Mouse (Mus musculus): ENCODE results near the gene Tmod3.
A peak's percentile ranks its signal among the peaks of the same experiment; 100 is the strongest.
"Not testable (repeated sequence)": the region's sequence is repeated elsewhere in the genome, so short reads cannot be mapped to it uniquely, and the experiment has no call there.

The Tmod3 gene

GRCm38 (mm10) chr9:75553719-75554118 is 5.7 kb downstream of the Tmod3 start:
- no peak for DNase-seq

GRCm38 (mm10) chr9:75551342-75551741 is 8.1 kb downstream of the Tmod3 start:
- peak; percentile 41 to 53 for DNase-seq

- no peak for DNase-seq
Observed at GRCm38 (mm10) chr9:75549010-75549409, 10.4 kb downstream of the Tmod3 start.

- peak in 1 of 2 experiments; percentile 34 for DNase-seq
Observed at GRCm38 (mm10) chr9:75546885-75547553, 12.4 kb downstream of the Tmod3 start.

- no peak for DNase-seq
Observed at GRCm38 (mm10) chr9:75545514-75545913, 13.9 kb downstream of the Tmod3 start.

- no peak for DNase-seq
Observed at GRCm38 (mm10) chr9:75541497-75541896, 18.0 kb downstream of the Tmod3 start.

GRCm38 (mm10) chr9:75536422-75536821 is 23.0 kb downstream of the Tmod3 start:
- no peak for DNase-seq

- DNase-seq = no peak
Observed at GRCm38 (mm10) chr9:75534431-75534962, 25.0 kb downstream of the Tmod3 start.

GRCm38 (mm10) chr9:75532989-75533388 is 26.5 kb downstream of the Tmod3 start:
- DNase-seq = not testable (repeated sequence)

GRCm38 (mm10) chr9:75532461-75532860 is 27.0 kb downstream of the Tmod3 start:
- no peak for DNase-seq

- DNase-seq = peak in 1 of 2 experiments; percentile 38
Observed at GRCm38 (mm10) chr9:75529358-75529757, 30.1 kb downstream of the Tmod3 start.

- DNase-seq = no peak
Observed at GRCm38 (mm10) chr9:75528096-75528495, 31.4 kb downstream of the Tmod3 start.

- no peak for DNase-seq
Observed at GRCm38 (mm10) chr9:75527368-75528059, 31.9 kb downstream of the Tmod3 start.

GRCm38 (mm10) chr9:75523646-75524045 is 35.8 kb downstream of the Tmod3 start:
- peak; percentile 23 to 24 for DNase-seq

- DNase-seq = no peak
Observed at GRCm38 (mm10) chr9:75522217-75522616, 37.2 kb downstream of the Tmod3 start.

GRCm38 (mm10) chr9:75521788-75522187 is 37.7 kb downstream of the Tmod3 start:
- DNase-seq = peak; percentile 67 to 71

GRCm38 (mm10) chr9:75520940-75521339 is 38.5 kb downstream of the Tmod3 start:
- DNase-seq = no peak

- DNase-seq = no peak
Observed at GRCm38 (mm10) chr9:75517751-75518150, 41.7 kb downstream of the Tmod3 start.

- peak; percentile 75 to 76 for DNase-seq
Observed at GRCm38 (mm10) chr9:75515464-75516113, 43.9 kb downstream of the Tmod3 start.

- peak; percentile 53 to 58 for DNase-seq
Observed at GRCm38 (mm10) chr9:75511236-75511939, 48.1 kb downstream of the Tmod3 start.

- no peak for DNase-seq
Observed at GRCm38 (mm10) chr9:75504311-75504710, 55.1 kb downstream of the Tmod3 start.

GRCm38 (mm10) chr9:75498571-75498970 is 60.9 kb downstream of the Tmod3 start:
- DNase-seq = no peak

GRCm38 (mm10) chr9:75495945-75496344 is 63.5 kb downstream of the Tmod3 start:
- no peak for DNase-seq

Data from cerebellum, postnatal 14 days (tissue).